Mouse (Mus musculus): Measurements from ENCODE around the gene Olfm4. TPM values are rescaled to one million over a fixed set of nuclear protein-coding genes. Genes with fewer than 3 reads are reported as not detected.

Olfm4 gene
- total RNA-seq, 2 experiments from 2014 or later: 0.65 TPM; not detected in 1

- DNase-seq (ENCODE audit: low spot score in 2 of 2): no peak
These were observed 32.2 kb downstream of the Olfm4 start for GRCm38 (mm10) chr14:80016112-80016511.

- DNase-seq (ENCODE audit: low spot score in 2 of 2): no peak
These were observed 42.2 kb downstream of the Olfm4 start for GRCm38 (mm10) chr14:80026078-80026477.

- no peak for DNase-seq (ENCODE audit: low spot score in 2 of 2)
These were observed 45.6 kb downstream of the Olfm4 start for GRCm38 (mm10) chr14:80029297-80030001.

GRCm38 (mm10) chr14:80039645-80040272, 55.9 kb downstream of the Olfm4 start:
- no peak for DNase-seq (ENCODE audit: low spot score in 2 of 2)

- DNase-seq (ENCODE audit: low spot score in 2 of 2): no peak
These were observed 62.3 kb downstream of the Olfm4 start for GRCm38 (mm10) chr14:80046104-80046734.

GRCm38 (mm10) chr14:80047368-80048101, 63.7 kb downstream of the Olfm4 start:
- no peak for DNase-seq (ENCODE audit: low spot score in 2 of 2)

GRCm38 (mm10) chr14:80055725-80056124, 71.8 kb downstream of the Olfm4 start:
- no peak for DNase-seq (ENCODE audit: low spot score in 2 of 2)

- DNase-seq (ENCODE audit: low spot score in 2 of 2): no peak
These were observed 77.8 kb downstream of the Olfm4 start for GRCm38 (mm10) chr14:80061686-80062085.

GRCm38 (mm10) chr14:80062896-80063295, 79.0 kb downstream of the Olfm4 start:
- no peak for DNase-seq (ENCODE audit: low spot score in 2 of 2)

- DNase-seq (ENCODE audit: low spot score in 2 of 2): no peak
These were observed 86.7 kb downstream of the Olfm4 start for GRCm38 (mm10) chr14:80070580-80070979.

Other genes with a start within 250 kb of the Olfm4 start
- gene Pcdh8, start 212.8 kb upstream of the Olfm4 start, total RNA-seq (2021): under 1 TPM; 0.08 to 0.10 TPM